7 mouse cellular contexts compared by ENCODE assay signal in the genomic region with DNA sequence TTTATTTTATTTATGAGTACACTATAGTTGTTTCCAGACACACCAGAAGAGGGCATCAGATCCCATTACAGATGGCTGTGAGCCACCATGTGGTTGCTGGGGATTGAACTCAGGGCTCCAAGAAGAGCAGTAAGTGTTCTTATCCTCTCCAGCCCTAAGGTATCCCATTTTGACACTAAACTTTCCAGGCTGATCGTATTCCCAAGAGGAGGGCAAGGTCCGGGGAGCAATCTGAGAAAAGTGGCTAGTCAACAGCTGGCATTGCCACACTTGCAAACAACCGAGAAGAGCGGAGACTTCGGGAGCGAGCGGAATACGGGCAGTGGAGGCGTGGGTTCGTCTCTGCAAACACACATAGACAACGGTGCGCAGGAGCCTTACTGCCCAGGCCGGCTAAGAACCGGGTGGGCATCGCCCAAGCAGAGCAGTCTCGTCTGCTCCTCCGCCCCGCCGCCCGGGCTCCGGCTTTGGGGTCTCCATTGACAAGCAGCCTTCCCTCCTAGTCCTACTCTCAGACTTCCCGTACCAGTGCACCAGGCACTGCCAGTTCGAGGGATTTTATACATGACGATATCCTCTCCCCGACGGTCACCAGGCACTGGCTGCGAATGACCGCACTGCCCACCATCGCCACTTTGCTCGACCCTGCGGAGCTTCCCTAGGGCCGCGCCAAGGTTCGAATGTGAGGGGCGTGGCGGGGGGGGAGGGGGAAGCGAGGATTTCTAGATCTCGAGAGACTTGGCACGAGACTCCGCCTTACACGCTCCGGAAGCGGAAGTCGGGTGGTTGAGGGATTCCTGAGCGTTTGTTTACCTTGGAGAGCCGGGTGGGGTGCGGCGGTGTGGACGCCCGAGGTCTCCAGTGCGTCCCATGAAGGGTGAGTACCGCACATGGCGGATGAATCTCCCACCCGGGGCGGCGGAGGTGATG. TPM values are rescaled to one million over a fixed set of nuclear protein-coding genes. Genes with fewer than 3 reads are reported as not detected.
DNase-seq lines count a peak whose midpoint lies in the region; ATAC-seq and TF ChIP-seq lines count a peak whose summit lies in the region.

Gene Ramac, plus strand, starts transcription at position 746 of the 930 bp plus-strand sequence.

- ATAC-seq in embryonic facial prominence, embryonic 12.5 days (ENCODE audit: insufficient number of reproducible peaks, insufficient read depth, low FRiP score, low TSS enrichment) = peak; percentile 93
- peak; percentile 95 for ATAC-seq in limb, embryonic 12.5 days (ENCODE audit: insufficient number of reproducible peaks, insufficient read depth, low FRiP score, low TSS enrichment, low read depth)
- ATAC-seq in midbrain, embryonic 15.5 days (replicated peaks) = peak; percentile 97

- H3K4me3 ChIP-seq in embryonic facial prominence, embryonic 12.5 days = peak within 1 kb of the TSS; percentile 96
- peak within 1 kb of the TSS; percentile 94 for H3K4me3 ChIP-seq in limb, embryonic 12.5 days (replicated peaks)
- H3K4me3 ChIP-seq in midbrain, embryonic 15.5 days = peak within 1 kb of the TSS; percentile 92
- H3K4me3 ChIP-seq in spleen, adult 2 months (ENCODE audit: extremely low read depth, insufficient read depth, insufficient read length) = peak within 1 kb of the TSS; percentile 75

- no peaks in the 10 kb centered on the region for H3K27me3 ChIP-seq in embryonic facial prominence, embryonic 12.5 days
- no peaks in the 10 kb centered on the region for H3K27me3 ChIP-seq in limb, embryonic 12.5 days
- H3K27me3 ChIP-seq in midbrain, embryonic 15.5 days (replicated peaks) = no peaks in the 10 kb centered on the region
- H3K27me3 ChIP-seq in spleen, adult 2 months (ENCODE audit: control insufficient read depth, insufficient read depth, low read length) = no peaks in the 10 kb centered on the region

- peak; percentile 37; the same call in 1 of the 2 replicates for TF ChIP-seq POLR2A in spleen, adult 2 months (IDR thresholded peaks at IDR 0.05; ENCODE audit: low read depth, low read length)

- no peaks in the 10 kb centered on the region for H3K36me3 ChIP-seq in embryonic facial prominence, embryonic 12.5 days
- no peaks in the 10 kb centered on the region for H3K36me3 ChIP-seq in limb, embryonic 12.5 days
- H3K36me3 ChIP-seq in midbrain, embryonic 15.5 days (replicated peaks) = no peaks in the 10 kb centered on the region
- H3K36me3 ChIP-seq in spleen, adult 2 months (ENCODE audit: control insufficient read depth, insufficient read depth, low read length) = no peaks in the 10 kb centered on the region

- H3K9ac ChIP-seq in embryonic facial prominence, embryonic 12.5 days = peak within 1 kb of the TSS; percentile 80
- peak within 1 kb of the TSS; percentile 84 for H3K9ac ChIP-seq in limb, embryonic 12.5 days (replicated peaks)
- peak within 1 kb of the TSS; percentile 85 for H3K9ac ChIP-seq in midbrain, embryonic 15.5 days

- DNase-seq in adrenal gland, postnatal 25 days = peak; percentile 87
- peak; percentile 99 for DNase-seq in heart, adult 11 months
- peak; percentile 89 for DNase-seq in kidney, adult 18-20 months
- DNase-seq in spleen, adult 2 months (ENCODE audit: low read depth in 1 of 2, low spot score in 2 of 2) = peak; percentile 74 to 77

- TF ChIP-seq CTCF in spleen, adult 2 months (IDR thresholded peaks at IDR 0.05; ENCODE audit: extremely low read depth, insufficient read depth, insufficient read length, insufficient replicate concordance) = no peak

- H3K4me1 ChIP-seq in embryonic facial prominence, embryonic 12.5 days = peaks cover 17% of the 10 kb centered on the region; the same call in 1 of the 2 replicates
- peaks cover 9% of the 10 kb centered on the region for H3K4me1 ChIP-seq in limb, embryonic 12.5 days (replicated peaks)
- peaks cover 25% of the 10 kb centered on the region for H3K4me1 ChIP-seq in midbrain, embryonic 15.5 days
- H3K4me1 ChIP-seq in spleen, adult 2 months (ENCODE audit: control insufficient read depth, insufficient read depth, insufficient read length) = peaks cover 2% of the 10 kb centered on the region; the same call in 1 of the 2 replicates

- WGBS in embryonic facial prominence, embryonic 12.5 days = under 1% methylated on average over 56 of the region's 56 CpGs
- under 1% methylated on average over 56 of the region's 56 CpGs for WGBS in limb, embryonic 12.5 days
- WGBS in midbrain, embryonic 15.5 days = under 1% methylated on average over 53 of the region's 56 CpGs
- under 1% methylated on average over 56 of the region's 56 CpGs for WGBS in spleen, adult 2 months

- H3K27ac ChIP-seq in embryonic facial prominence, embryonic 12.5 days = peak within 1 kb of the TSS; percentile 85
- peak within 1 kb of the TSS; percentile 87 for H3K27ac ChIP-seq in limb, embryonic 12.5 days
- H3K27ac ChIP-seq in midbrain, embryonic 15.5 days = peak within 1 kb of the TSS; percentile 86
- H3K27ac ChIP-seq in spleen, adult 2 months (ENCODE audit: insufficient read depth, low read length) = peak within 1 kb of the TSS; percentile 61

- no peaks in the 10 kb centered on the region for H3K9me3 ChIP-seq in embryonic facial prominence, embryonic 12.5 days
- no peaks in the 10 kb centered on the region for H3K9me3 ChIP-seq in limb, embryonic 12.5 days
- H3K9me3 ChIP-seq in midbrain, embryonic 15.5 days = no peaks in the 10 kb centered on the region

- peak within 1 kb of the TSS; percentile 72 for H3K4me2 ChIP-seq in embryonic facial prominence, embryonic 12.5 days (replicated peaks)
- H3K4me2 ChIP-seq in limb, embryonic 12.5 days = peak within 1 kb of the TSS; percentile 88
- peak within 1 kb of the TSS; percentile 87 for H3K4me2 ChIP-seq in midbrain, embryonic 15.5 days

RNA-seq across cellular contexts. Expression of gene Ramac, which starts in this region (rescaled TPM):
- total RNA-seq in adrenal gland, postnatal 25 days (2021) = 46.5 and 55.8 TPM in 2 replicates
- polyA plus RNA-seq in embryonic facial prominence, embryonic 12.5 days (2016; fragmentation: Nextera tagmentation; extraction: Ambion mirVana) = 119 and 122 TPM in 2 replicates
- 113 and 114 TPM in 2 replicates for polyA plus RNA-seq in limb, embryonic 12.5 days (2016; fragmentation: Nextera tagmentation; extraction: Ambion mirVana)
- 145 and 148 TPM in 2 replicates for polyA plus RNA-seq in midbrain, embryonic 15.5 days (2015; fragmentation: Nextera tagmentation; extraction: Ambion mirVana)
- polyA plus RNA-seq in spleen, adult 2 months (2012; rRNA removed) = 3.4 and 4.1 TPM in 2 replicates

Comparison
In these comparisons a context has a peak if more than half of its experiments do, and no peak if none do; other contexts are left out.
1. Peak in every context shown above with its lines: DNase-seq, ATAC-seq, H3K4me3 ChIP-seq and H3K27ac ChIP-seq.
2. RNA of gene Ramac (polyA plus RNA-seq): 145 to 148 TPM in midbrain, embryonic 15.5 days, 119 to 122 TPM in embryonic facial prominence, embryonic 12.5 days and 113 to 114 TPM in limb, embryonic 12.5 days; 3.4 to 4.1 TPM in spleen, adult 2 months; every median in the first group is over 10 times any median in the second.